Mouse (Mus musculus): ENCODE results near the gene Cwc22. TPM values are rescaled to one million over a fixed set of nuclear protein-coding genes. Genes with fewer than 3 reads are reported as not detected.

The Cwc22 gene
- polyA plus RNA-seq, 1 experiment from 2014 or later: 33.0 TPM

DNA sequence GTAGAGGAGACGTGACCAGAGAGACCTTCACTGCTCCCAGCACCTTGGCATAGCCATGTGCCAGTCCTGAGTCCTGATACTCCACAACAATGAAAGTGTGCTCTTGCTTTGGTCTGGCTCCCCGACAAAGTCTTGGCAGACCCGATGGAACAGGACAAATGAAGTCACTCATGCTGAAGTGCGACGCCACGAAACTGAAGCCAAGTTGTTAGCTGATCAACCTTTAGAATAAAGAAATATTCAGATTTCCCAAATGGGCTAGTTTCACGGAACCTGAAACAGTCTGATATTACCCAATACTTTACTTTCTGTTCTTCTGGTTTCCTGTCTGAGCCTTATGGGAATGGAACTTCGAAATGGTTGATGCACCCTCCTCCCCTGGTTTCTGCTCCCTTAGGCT lies 32.9 kb upstream of the Cwc22 start:
- Histone ChIP-seq H3K4me3 (no peak overlapping the region), H3K27ac (no peak overlapping the region), H3K9me3 (0 out of 2 replicates have a peak, but pooled peaks cover 3% of the 10 kb centered on the region), H3K36me3 (no peaks in the 10 kb centered on the region), H3K4me2 (replicated peaks) (no peak overlapping the region), H3K9ac (no peak overlapping the region), H3K27me3 (replicated peaks) (no peaks in the 10 kb centered on the region), H3K4me1 (no peaks in the 10 kb centered on the region)
- no peak for ATAC-seq (ENCODE audit: low FRiP score, low read depth)
- WGBS: 92% methylated on average over 8 of the region's 8 CpGs

DNA sequence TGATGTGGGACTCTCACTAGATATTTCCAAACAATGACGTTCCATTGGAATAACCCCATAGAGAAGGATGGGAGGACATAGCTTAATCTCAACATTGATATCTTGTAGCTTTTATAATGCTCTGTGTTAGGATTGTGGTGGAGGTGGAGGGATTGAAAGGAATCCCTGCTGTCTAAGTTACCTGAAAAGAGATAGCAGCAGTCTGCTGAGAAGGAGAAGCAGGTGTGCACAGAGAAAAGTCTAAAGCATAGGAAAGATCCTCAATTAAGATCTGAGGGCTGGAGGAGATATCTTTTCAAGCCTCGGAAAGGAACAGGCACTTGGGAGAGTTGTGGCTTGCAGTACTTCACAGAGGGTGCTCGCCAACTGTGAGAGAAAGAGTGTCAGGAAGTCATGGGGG lies 32.1 kb upstream of the Cwc22 start:
- H3K4me1 ChIP-seq: no peaks in the 10 kb centered on the region
- H3K36me3 ChIP-seq: no peaks in the 10 kb centered on the region
- no peak overlapping the region for H3K4me3 ChIP-seq
- H3K27me3 ChIP-seq (replicated peaks): no peaks in the 10 kb centered on the region
- no peak overlapping the region for H3K4me2 ChIP-seq (replicated peaks)
- H3K27ac ChIP-seq: no peak overlapping the region
- H3K9me3 ChIP-seq: 0 out of 2 replicates have a peak, but pooled peaks cover 3% of the 10 kb centered on the region
- no peak overlapping the region for H3K9ac ChIP-seq
- 84% methylated on average over 3 of the region's 3 CpGs for WGBS
- no peak for ATAC-seq (ENCODE audit: low FRiP score, low read depth)

DNA sequence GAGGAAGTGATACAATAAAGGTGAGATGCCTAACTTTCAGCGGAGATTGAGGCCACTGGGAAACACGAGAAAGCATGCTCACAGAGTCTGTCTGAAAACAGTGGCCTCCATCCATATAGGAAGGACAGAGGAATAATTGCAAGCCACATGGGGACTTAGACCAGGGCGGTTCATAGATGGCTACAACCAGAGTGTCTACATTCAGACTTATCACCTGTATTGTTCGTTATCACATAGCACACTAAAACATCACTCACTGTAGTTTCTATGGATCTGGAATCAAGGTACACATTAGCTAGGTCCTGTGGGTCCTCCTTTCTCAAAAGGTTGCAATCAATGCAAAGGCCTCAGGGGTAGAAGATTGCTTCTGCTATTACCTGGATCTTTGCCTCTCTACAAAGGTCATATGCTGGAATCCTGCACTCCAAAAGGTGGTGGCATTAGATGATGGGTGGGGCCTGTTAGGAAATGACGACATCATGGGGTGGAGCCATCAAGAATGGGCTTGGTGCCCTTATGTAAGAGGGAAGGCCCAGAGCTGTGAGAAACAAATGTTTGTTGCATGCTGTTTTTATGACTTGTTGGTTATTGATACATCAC lies 30.2 kb upstream of the Cwc22 start:
- no peak overlapping the region for H3K4me2 ChIP-seq (replicated peaks)
- H3K27me3 ChIP-seq (replicated peaks): no peaks in the 10 kb centered on the region
- H3K4me3 ChIP-seq: no peak overlapping the region
- no peaks in the 10 kb centered on the region for H3K36me3 ChIP-seq
- H3K9ac ChIP-seq: no peak overlapping the region
- H3K4me1 ChIP-seq: no peaks in the 10 kb centered on the region
- no peaks in the 10 kb centered on the region for H3K9me3 ChIP-seq
- H3K27ac ChIP-seq: no peak overlapping the region
- ATAC-seq (ENCODE audit: low FRiP score, low read depth): no peak
- WGBS: 90% methylated on average over 5 of the region's 5 CpGs

DNA sequence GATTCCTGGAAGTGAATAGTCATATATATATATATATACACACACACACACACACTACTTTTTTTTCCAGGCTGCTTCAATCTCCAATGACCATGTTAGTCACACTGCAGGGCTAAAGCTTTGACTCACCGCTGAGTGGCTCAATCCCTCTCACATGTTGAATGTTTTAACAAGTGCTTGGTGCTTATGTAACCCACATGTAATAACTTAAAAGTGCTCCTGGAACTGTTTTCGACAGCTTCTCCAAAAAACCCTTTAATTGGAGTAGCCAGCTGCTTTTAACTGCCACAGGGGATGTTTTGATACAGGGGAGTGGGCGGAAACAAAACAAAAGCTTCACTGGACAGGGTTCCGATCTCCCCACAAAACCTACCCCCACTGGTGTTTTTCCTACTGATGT lies 29.4 kb upstream of the Cwc22 start:
- ATAC-seq (ENCODE audit: low FRiP score, low read depth): no peak
- H3K4me1 ChIP-seq: no peaks in the 10 kb centered on the region
- 63% methylated on average over 4 of the region's 4 CpGs for WGBS
- H3K9me3 ChIP-seq: no peaks in the 10 kb centered on the region
- H3K4me2 ChIP-seq (replicated peaks): no peak overlapping the region
- no peaks in the 10 kb centered on the region for H3K27me3 ChIP-seq (replicated peaks)
- no peak overlapping the region for H3K27ac ChIP-seq
- no peaks in the 10 kb centered on the region for H3K36me3 ChIP-seq
- no peak overlapping the region for H3K4me3 ChIP-seq
- no peak overlapping the region for H3K9ac ChIP-seq

DNA sequence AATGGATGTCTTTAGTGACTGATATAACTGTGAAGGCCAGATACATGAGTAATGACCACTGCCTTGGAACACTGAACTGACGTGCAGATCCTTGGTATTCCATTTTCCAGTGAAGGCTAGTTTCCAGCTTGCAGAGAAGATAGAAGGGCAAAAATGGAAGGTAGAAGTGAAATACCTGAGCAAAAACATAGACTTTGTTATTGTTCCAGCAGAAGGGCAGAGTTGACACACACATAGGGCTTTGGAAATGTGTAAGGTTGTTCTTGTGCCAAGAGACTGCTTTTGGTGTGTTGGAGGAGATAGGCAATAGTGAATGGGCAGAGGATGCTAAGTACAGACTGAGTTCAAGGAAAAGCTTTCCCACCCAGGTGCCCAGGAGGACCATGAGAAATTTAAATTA lies 28.8 kb upstream of the Cwc22 start:
- Histone ChIP-seq H3K27me3 (replicated peaks) (no peaks in the 10 kb centered on the region), H3K4me3 (no peak overlapping the region), H3K9me3 (no peaks in the 10 kb centered on the region), H3K27ac (no peak overlapping the region), H3K4me1 (no peaks in the 10 kb centered on the region), H3K36me3 (no peaks in the 10 kb centered on the region), H3K9ac (no peak overlapping the region), H3K4me2 (replicated peaks) (no peak overlapping the region)
- ATAC-seq (ENCODE audit: low FRiP score, low read depth): no peak
- 84% methylated on average over 1 of the region's 1 CpGs for whole genome bisulfite sequencing

DNA sequence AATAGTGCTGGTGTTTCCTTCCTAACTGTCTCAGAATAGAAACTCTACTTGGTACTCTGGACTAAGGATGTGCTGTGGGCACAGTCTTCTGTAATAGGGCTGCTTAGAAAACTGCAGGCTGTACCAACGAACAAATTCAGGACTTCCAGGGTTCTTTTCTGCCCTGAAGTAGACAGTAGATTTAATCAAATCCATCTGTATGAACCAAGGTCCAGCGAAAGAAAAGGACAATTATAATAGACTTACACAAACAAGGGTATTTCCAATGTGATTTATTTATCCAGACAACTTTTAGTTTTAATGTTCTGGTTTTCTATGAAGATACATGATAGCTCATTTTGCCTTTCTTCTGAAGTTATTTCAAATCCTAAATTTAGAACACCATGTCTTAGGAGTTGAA lies 28.2 kb upstream of the Cwc22 start:
- Histone ChIP-seq H3K4me1 (no peaks in the 10 kb centered on the region), H3K36me3 (no peaks in the 10 kb centered on the region), H3K9me3 (no peaks in the 10 kb centered on the region), H3K4me3 (no peak overlapping the region), H3K27me3 (replicated peaks) (no peaks in the 10 kb centered on the region), H3K4me2 (replicated peaks) (no peak overlapping the region), H3K27ac (no peak overlapping the region), H3K9ac (no peak overlapping the region)
- WGBS: 72% methylated on average over 2 of the region's 2 CpGs
- no peak for ATAC-seq (ENCODE audit: low FRiP score, low read depth)

DNA sequence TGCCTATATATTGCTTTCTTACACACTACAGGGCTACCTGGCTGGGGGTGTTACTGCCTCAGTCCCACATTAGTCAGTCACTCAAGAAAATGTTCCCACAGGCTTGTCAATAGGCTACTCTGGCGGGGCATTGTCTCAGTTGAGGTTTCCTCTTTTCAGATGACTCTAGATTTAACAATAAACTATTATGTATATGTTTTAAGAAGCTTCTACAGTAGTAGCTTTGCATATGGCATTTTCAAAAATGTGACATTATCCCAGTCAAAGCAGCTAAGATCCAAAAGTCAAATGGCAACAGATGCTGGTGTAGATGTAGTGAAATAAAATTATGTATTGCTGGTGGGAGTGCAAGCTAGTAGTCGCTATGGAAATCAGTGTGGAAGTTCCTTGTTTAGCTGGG lies 27.1 kb upstream of the Cwc22 start:
- H3K4me1 ChIP-seq: no peaks in the 10 kb centered on the region
- ATAC-seq (ENCODE audit: low FRiP score, low read depth): no peak
- H3K4me3 ChIP-seq: no peak overlapping the region
- 85% methylated on average over 2 of the region's 2 CpGs for WGBS
- H3K9ac ChIP-seq: no peak overlapping the region
- no peaks in the 10 kb centered on the region for H3K9me3 ChIP-seq
- no peak overlapping the region for H3K4me2 ChIP-seq (replicated peaks)
- H3K27ac ChIP-seq: no peak overlapping the region
- no peaks in the 10 kb centered on the region for H3K27me3 ChIP-seq (replicated peaks)
- H3K36me3 ChIP-seq: no peaks in the 10 kb centered on the region

DNA sequence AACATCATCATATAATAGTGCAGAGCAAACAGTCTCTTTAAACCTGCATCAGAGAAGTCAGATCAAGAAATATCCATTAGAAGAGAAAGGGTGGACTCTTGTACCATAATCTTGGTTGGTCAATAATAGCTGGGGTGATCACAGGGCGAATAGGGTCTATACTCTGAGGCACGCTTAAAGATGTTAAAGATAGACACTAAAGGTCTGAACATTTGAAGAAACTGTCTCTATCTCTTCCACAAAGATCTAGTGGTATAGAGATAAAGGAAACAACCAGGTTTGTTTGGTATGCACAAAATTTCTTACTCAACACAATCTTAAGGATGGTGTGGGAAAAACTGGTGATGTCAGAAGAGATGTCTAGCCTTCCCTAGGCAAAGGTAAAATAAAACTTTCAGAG lies 26.4 kb upstream of the Cwc22 start:
- H3K36me3 ChIP-seq: no peaks in the 10 kb centered on the region
- no peak overlapping the region for H3K4me3 ChIP-seq
- ATAC-seq (ENCODE audit: low FRiP score, low read depth): no peak
- no peaks in the 10 kb centered on the region for H3K4me1 ChIP-seq
- H3K27ac ChIP-seq: no peak overlapping the region
- H3K27me3 ChIP-seq (replicated peaks): no peaks in the 10 kb centered on the region
- WGBS: 91% methylated on average over 2 of the region's 2 CpGs
- H3K4me2 ChIP-seq (replicated peaks): no peak overlapping the region
- no peak overlapping the region for H3K9ac ChIP-seq
- H3K9me3 ChIP-seq: no peaks in the 10 kb centered on the region

DNA sequence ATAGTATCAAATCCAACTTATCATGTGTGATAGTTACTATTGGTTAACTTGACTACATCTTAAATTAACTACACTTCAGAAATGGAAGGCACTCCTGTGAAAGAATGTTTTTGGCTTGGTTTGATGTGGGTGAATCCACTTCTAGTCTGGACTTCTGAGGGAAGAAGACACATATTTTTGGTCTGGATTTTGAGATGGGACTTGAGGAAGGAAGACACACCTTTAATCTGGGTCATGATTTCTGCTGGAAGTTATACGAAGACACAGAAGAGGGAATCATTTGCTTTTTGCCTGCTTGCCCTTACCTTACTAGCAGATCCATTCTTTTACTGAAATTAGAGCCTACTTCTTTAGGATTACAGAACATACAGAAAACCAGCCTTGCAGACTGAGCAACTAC lies 25.7 kb upstream of the Cwc22 start:
- Histone ChIP-seq H3K4me3 (no peak overlapping the region), H3K36me3 (no peaks in the 10 kb centered on the region), H3K4me1 (no peaks in the 10 kb centered on the region), H3K4me2 (replicated peaks) (no peak overlapping the region), H3K27ac (no peak overlapping the region), H3K9me3 (no peaks in the 10 kb centered on the region), H3K27me3 (replicated peaks) (no peaks in the 10 kb centered on the region), H3K9ac (no peak overlapping the region)
- WGBS: 93% methylated on average over 1 of the region's 1 CpGs
- ATAC-seq (ENCODE audit: low FRiP score, low read depth): no peak

DNA sequence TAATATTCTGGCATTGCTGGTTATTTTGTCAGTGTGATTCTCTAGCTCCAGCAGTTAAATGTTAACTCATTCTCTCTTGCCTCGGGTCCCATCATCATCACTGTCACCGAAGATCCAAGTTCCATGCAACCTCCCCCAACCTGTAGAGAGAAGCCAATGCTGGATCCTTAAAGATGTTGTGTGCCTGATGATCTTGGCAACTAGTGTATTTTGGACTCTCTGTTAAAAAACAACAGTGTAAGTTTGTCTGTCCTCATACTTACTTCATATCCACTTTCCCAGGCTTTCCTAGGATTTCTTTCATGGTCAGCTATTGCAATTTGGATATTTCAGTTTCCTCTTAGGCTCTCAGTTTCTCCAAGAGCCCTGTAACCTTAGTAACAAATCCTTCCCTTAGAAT lies 25.2 kb upstream of the Cwc22 start:
- no peak overlapping the region for H3K4me3 ChIP-seq
- H3K36me3 ChIP-seq: no peaks in the 10 kb centered on the region
- ATAC-seq (ENCODE audit: low FRiP score, low read depth): no peak

DNA sequence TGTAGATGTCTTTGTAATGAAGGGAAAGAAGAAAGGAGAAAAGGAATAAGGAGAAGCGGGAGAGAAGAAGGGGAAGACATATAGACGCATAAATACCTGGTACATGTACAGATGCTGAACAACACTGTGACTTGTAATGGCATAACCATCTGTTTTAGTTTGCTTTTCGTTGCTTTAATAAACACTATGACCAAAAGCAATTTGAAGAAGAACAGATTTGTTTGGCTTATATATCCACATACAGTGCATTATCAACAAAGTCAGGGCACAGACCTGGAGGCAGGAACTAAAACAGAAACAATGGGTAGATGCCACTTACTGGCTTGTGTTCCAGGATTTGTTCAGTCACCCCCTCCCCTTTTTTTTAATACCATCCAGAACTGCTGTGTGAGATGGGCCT lies 24.4 kb upstream of the Cwc22 start:
- Histone ChIP-seq H3K27me3 (replicated peaks) (no peaks in the 10 kb centered on the region), H3K27ac (no peak overlapping the region), H3K4me3 (no peak overlapping the region), H3K4me1 (no peaks in the 10 kb centered on the region), H3K4me2 (replicated peaks) (no peak overlapping the region), H3K9ac (no peak overlapping the region), H3K9me3 (no peaks in the 10 kb centered on the region), H3K36me3 (no peaks in the 10 kb centered on the region)
- WGBS: 85% methylated on average over 3 of the region's 3 CpGs
- ATAC-seq (ENCODE audit: low FRiP score, low read depth): no peak

More for the DNA sequence above, 25.2 kb upstream of the Cwc22 start:
- Histone ChIP-seq H3K27me3 (replicated peaks) (no peaks in the 10 kb centered on the region), H3K4me2 (replicated peaks) (no peak overlapping the region), H3K9ac (no peak overlapping the region), H3K27ac (no peak overlapping the region), H3K4me1 (no peaks in the 10 kb centered on the region), H3K9me3 (no peaks in the 10 kb centered on the region)
- WGBS: 76% methylated on average over 2 of the region's 2 CpGs

DNA sequence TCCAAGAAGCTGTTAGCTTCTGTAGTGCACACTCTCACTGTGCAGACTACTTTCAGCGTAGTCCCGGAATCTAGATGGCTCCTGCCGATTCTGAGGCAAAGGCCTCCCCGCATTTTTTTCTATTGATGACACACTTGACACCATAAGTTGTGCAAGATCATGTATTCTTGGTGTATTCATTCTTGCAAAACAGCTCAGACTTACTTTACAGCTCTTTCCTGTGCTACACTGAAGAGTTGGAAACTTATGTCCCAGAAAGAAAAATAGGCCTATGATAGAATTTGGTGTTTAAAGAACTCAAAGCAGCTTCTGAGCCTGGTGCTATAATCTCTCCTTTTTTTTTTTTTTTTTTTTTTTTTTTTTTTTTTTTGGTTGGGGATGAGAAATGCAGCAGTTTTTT lies 23.8 kb upstream of the Cwc22 start:
- WGBS: 96% methylated on average over 4 of the region's 4 CpGs
- no peaks in the 10 kb centered on the region for H3K4me1 ChIP-seq

DNA sequence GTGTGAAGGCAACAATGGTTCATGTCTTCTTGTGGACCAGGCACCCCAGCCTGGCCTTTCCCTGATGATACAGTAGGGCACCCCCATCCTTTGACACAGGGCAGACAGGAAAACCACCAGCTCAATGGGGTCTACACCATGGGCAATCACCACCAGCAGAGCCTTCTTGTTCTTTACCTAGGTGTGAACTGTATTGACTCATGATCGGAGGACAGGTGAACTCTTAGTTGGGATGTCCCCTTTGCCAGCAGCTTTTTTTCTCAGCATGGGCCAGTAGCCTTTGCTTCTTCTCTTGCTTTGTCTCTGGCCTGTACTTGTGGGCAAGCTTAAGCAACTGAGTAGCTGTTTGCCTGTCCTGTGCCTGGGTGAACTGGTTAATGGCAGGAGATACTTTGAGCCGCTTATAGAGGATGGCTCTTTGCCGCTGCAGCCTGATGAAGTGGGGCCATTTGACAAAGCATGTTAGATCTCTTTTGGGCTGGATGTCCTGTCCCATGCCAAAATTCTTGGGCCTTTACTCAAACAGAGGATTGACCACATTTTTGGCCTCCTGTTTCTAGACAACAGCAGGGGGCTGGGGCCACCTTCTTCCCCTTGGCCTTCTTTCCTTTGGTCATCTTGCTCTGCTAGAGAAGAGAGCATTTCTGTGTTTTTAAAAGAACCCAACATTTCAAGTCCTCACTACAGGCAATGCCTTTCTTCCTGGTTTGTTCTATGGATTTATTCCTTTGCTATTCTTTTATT lies 16.4 kb upstream of the Cwc22 start:
- Histone ChIP-seq H3K27ac (no peak overlapping the region), H3K9me3 (no peaks in the 10 kb centered on the region), H3K9ac (no peak overlapping the region), H3K4me2 (replicated peaks) (no peak overlapping the region), H3K36me3 (no peaks in the 10 kb centered on the region), H3K4me3 (no peak overlapping the region), H3K27me3 (replicated peaks) (no peaks in the 10 kb centered on the region), H3K4me1 (no peaks in the 10 kb centered on the region)
- ATAC-seq (ENCODE audit: low FRiP score, low read depth): no peak
- 92% methylated on average over 3 of the region's 3 CpGs for WGBS

More for the DNA sequence above, 23.8 kb upstream of the Cwc22 start:
- H3K36me3 ChIP-seq: no peaks in the 10 kb centered on the region
- H3K4me3 ChIP-seq: no peak overlapping the region
- H3K9ac ChIP-seq: no peak overlapping the region
- no peak for ATAC-seq (ENCODE audit: low FRiP score, low read depth)
- no peaks in the 10 kb centered on the region for H3K9me3 ChIP-seq
- H3K27me3 ChIP-seq (replicated peaks): no peaks in the 10 kb centered on the region
- no peak overlapping the region for H3K4me2 ChIP-seq (replicated peaks)
- H3K27ac ChIP-seq: no peak overlapping the region
